Mouse (Mus musculus): ENCODE results near the gene 4930412O13Rik. TPM values are rescaled to one million over a fixed set of nuclear protein-coding genes. Genes with fewer than 3 reads are reported as not detected.

Gene 4930412O13Rik
- total RNA-seq, 2 experiments from 2014 or later, result not detected

- no peak for DNase-seq (ENCODE audit: low spot score in 2 of 2)
These were observed 16.8 kb downstream of the 4930412O13Rik start for GRCm38 (mm10) chr2:9897846-9898245.

- no peak for DNase-seq (ENCODE audit: low spot score in 2 of 2)
These were observed 23.0 kb downstream of the 4930412O13Rik start for GRCm38 (mm10) chr2:9903854-9904560.

GRCm38 (mm10) chr2:9905995-9906394, 24.9 kb downstream of the 4930412O13Rik start:
- DNase-seq (ENCODE audit: low spot score in 2 of 2), result no peak

GRCm38 (mm10) chr2:9917602-9918001, 36.5 kb downstream of the 4930412O13Rik start:
- DNase-seq (ENCODE audit: low spot score in 2 of 2), result peak in 1 of 2 experiments; percentile 15

GRCm38 (mm10) chr2:9918691-9919471, 37.8 kb downstream of the 4930412O13Rik start:
- DNase-seq (ENCODE audit: low spot score in 2 of 2), result no peak

- DNase-seq (ENCODE audit: low spot score in 2 of 2), result peak in 1 of 2 experiments; percentile 16
These were observed 45.3 kb downstream of the 4930412O13Rik start for GRCm38 (mm10) chr2:9926194-9926904.

DNA sequence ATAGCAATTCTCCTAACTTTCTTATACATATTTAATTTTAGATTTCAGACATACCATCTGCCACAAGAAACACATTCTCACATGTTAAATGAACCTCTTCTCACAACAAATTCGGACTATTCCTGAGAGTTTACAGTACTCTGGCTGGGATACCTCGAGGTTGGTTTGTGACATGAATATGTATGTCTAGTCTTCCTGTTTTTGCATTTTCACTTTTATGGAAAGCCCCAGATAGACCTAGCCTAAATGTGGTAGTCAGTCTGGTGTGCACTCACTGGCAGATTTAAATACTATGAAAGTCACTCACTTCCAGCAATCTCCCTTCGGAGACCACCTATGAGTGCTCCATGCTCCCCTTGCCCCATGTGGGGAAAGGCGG, 45.8 kb downstream of the 4930412O13Rik start:
- DNase-seq (ENCODE audit: low spot score in 2 of 2), result no peak

Other genes with a start within 250 kb of the 4930412O13Rik start
- not detected for gene 9230102O04Rik, start 8.3 kb downstream of the 4930412O13Rik start, total RNA-seq (2021)
- 1 to 10 TPM in 1 of 2 experiments, under 1 TPM in 1; 0.78 to 1.1 TPM for gene Gata3, start 8.8 kb downstream of the 4930412O13Rik start, total RNA-seq (2021)
- gene Taf3, start 167.3 kb downstream of the 4930412O13Rik start, total RNA-seq (2021), result 10 to 100 TPM; 10.5 to 11.4 TPM
- gene Atp5c1, start 199.3 kb downstream of the 4930412O13Rik start, total RNA-seq (2021), result 100 to 1,000 TPM; 281 to 321 TPM
- 10 to 100 TPM; 13.3 to 15.3 TPM for gene Kin, start 199.3 kb downstream of the 4930412O13Rik start, total RNA-seq (2021)